8 mouse cellular contexts compared by ENCODE assay signal in the genomic region with DNA sequence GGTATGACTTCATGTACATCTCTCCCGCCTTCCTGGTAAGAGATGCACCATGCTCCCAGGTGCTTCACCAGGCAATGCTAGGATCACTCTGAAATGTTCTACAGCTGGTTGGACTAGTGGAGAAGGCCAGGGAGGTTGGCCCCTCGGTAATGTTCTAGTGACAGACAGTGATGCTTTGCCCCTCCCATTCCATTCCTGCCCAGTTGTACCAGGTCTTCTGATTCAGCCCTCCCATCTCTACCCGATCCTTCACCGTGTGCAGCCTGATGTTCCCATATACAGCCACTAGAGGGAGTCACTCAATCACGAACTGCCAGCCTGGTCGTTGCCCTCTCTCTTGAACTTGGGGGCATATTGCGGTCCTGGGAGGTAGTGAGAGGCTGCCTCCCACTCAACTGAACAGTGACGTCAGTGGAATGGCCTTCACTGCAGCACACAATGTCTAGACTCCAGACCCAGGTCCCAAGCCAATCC. TPM values are rescaled to one million over a fixed set of nuclear protein-coding genes. Genes with fewer than 3 reads are reported as not detected.
DNase-seq lines count a peak whose midpoint lies in the region; ATAC-seq and TF ChIP-seq lines count a peak whose summit lies in the region.

No protein-coding gene starts in this region.

- intact Hi-C loops in heart, adult 2 months (cut with DNase I), result loop anchor here (1.0 to 5.0 kb wide), 2 partner anchors 61 to 118 kb away; no protein-coding TSS in a partner anchor

- no peak for TF ChIP-seq POLR2A in heart, adult 2 months (IDR thresholded peaks at IDR 0.05; ENCODE audit: insufficient read depth, low read depth, low read length)
- no peak for TF ChIP-seq POLR2A in thymus, adult 2 months (IDR thresholded peaks at IDR 0.05; ENCODE audit: control insufficient read depth, extremely low read depth, insufficient read depth, low read length, poor library complexity)

- TF ChIP-seq EP300 in heart, adult 2 months (IDR thresholded peaks at IDR 0.05; ENCODE audit: insufficient read depth, low read depth, low read length), result no peak

- ATAC-seq in common myeloid progenitor, adult 5-6 weeks (replicated peaks; ENCODE audit: low read depth, poor library complexity, severe bottlenecking), result peak; percentile 92

- 12% methylated on average over 8 of the region's 8 CpGs for WGBS in heart, adult 2 months
- 14% methylated on average over 8 of the region's 8 CpGs for WGBS in thymus, adult 2 months

- DNase-seq in A20 (ENCODE audit: low read depth, low spot score) (peak; percentile 56), ZHBTc4 (ENCODE audit: low read depth, low spot score) (peak; percentile 82), liver (peak; percentile 35)
- peak; percentile 39 to 51 for DNase-seq in heart, adult 2 months
- DNase-seq in kidney, adult 8-10 months, result peak; percentile 30 to 54
- DNase-seq in natural killer cell, adult 2 months (ENCODE audit: low spot score in 2 of 2), result peak; percentile 40
- DNase-seq in thymus, adult 2 months, result peak; percentile 48

- H3K4me3 ChIP-seq in heart, adult 2 months, result no peak overlapping the region
- H3K4me3 ChIP-seq in thymus, adult 2 months (ENCODE audit: control insufficient read depth, insufficient read depth, low read length), result no peak overlapping the region

- H3K27ac ChIP-seq in heart, adult 2 months, result no peak overlapping the region
- H3K27ac ChIP-seq in thymus, adult 2 months (ENCODE audit: control insufficient read depth, insufficient read depth, low read length), result no peak overlapping the region

- no peaks in the 10 kb centered on the region for H3K27me3 ChIP-seq in heart, adult 2 months (ENCODE audit: control insufficient read depth, insufficient read depth, low read length)
- H3K27me3 ChIP-seq in thymus, adult 2 months (ENCODE audit: control insufficient read depth, insufficient read depth, low read length), result no peaks in the 10 kb centered on the region

- no peaks in the 10 kb centered on the region; the same call in 1 of the 2 replicates for H3K4me1 ChIP-seq in heart, adult 2 months (ENCODE audit: control insufficient read depth, insufficient read depth, low read length)
- H3K4me1 ChIP-seq in thymus, adult 2 months (replicated peaks; ENCODE audit: control insufficient read depth, insufficient read depth, low read length), result no peaks in the 10 kb centered on the region

- no peaks in the 10 kb centered on the region for H3K79me2 ChIP-seq in heart, adult 2 months (replicated peaks; ENCODE audit: control insufficient read depth, insufficient read depth, low read length)

- TF ChIP-seq CTCF in heart, adult 2 months (IDR thresholded peaks at IDR 0.05), result peak; percentile 93
- peak; percentile 73; the same call in 1 of the 2 replicates for TF ChIP-seq CTCF in thymus, adult 2 months (IDR thresholded peaks at IDR 0.05; ENCODE audit: borderline replicate concordance, control insufficient read depth, extremely low read depth, insufficient read depth, low read length, poor library complexity)

- no peak overlapping the region for H3K9ac ChIP-seq in heart, adult 2 months (ENCODE audit: low read depth, low read length)

- no peaks in the 10 kb centered on the region for H3K36me3 ChIP-seq in heart, adult 2 months (ENCODE audit: control insufficient read depth, insufficient read depth, low read length)
- no peaks in the 10 kb centered on the region for H3K36me3 ChIP-seq in thymus, adult 2 months (ENCODE audit: control insufficient read depth, insufficient read depth, low read length)

RNA-seq across cellular contexts. Expression of gene Rspo4, which starts 33.3 kb away (rescaled TPM):
- not detected in 2 replicates for total RNA-seq in common myeloid progenitor, adult 5-6 weeks (2017)
- total RNA-seq in heart, adult 2 months (2021), result not detected
- not detected in 2 replicates for polyA plus RNA-seq in heart, adult 2 months (2012; rRNA removed)
- polyA plus RNA-seq in thymus, adult 2 months (2012; rRNA removed), result 0.09 TPM in 2 replicates

RNA-seq across cellular contexts. Expression of gene Angpt4, which starts 35.0 kb away (rescaled TPM):
- total RNA-seq in common myeloid progenitor, adult 5-6 weeks (2017), result not detected in 2 replicates
- under 1 TPM; 0.23 to 0.27 TPM for total RNA-seq in heart, adult 2 months (2021)
- 0.94 and 1.0 TPM in 2 replicates for polyA plus RNA-seq in heart, adult 2 months (2012; rRNA removed)
- 0.80 TPM in 2 replicates for polyA plus RNA-seq in thymus, adult 2 months (2012; rRNA removed)
